In the genomic region with DNA sequence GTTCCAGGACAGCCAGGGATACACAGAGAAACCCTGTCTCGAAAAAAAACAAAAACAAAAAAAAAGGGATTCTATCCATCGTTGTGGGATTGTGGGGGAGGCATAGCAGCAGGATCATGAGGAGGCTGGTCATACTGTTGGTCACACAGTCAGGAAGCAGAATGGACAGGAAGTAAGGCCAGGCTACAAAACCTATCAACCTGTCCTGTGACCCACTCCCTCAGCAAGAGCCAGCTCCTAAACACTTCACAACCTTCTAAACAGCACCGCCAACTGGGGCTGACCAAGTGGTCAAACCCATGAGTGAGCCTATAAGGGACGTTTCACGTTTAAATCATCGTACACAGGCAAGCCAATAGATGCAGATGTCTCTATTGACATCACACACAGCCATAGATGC, we compare ENCODE assay signal across 26 mouse cellular contexts.
"Had no signal": no experiment of that assay in that cellular context is flagged by ENCODE, and none has a peak within 500 bp of the region (broad histone marks: within the 10 kb centered on the region; RNA-seq: fewer than 3 reads in every experiment).

No protein-coding gene starts in this region.

- H3K4me1 ChIP-seq: embryonic facial prominence, embryonic 10.5 days; embryonic facial prominence, embryonic 12.5 days; embryonic facial prominence, embryonic 13.5 days; forebrain, embryonic 10.5 days; forebrain, embryonic 12.5 days; forebrain, embryonic 13.5 days; forebrain, embryonic 15.5 days had no signal

- H3K36me3 ChIP-seq: embryonic facial prominence, embryonic 10.5 days; embryonic facial prominence, embryonic 12.5 days; embryonic facial prominence, embryonic 13.5 days; embryonic facial prominence, embryonic 15.5 days; forebrain, embryonic 10.5 days; forebrain, embryonic 12.5 days; forebrain, embryonic 15.5 days had no signal

- H3K27me3 ChIP-seq: embryonic facial prominence, embryonic 12.5 days; embryonic facial prominence, embryonic 13.5 days; embryonic facial prominence, embryonic 15.5 days; forebrain, embryonic 12.5 days; forebrain, embryonic 13.5 days; forebrain, embryonic 15.5 days had no signal

- H3K4me3 ChIP-seq: embryonic facial prominence, embryonic 10.5 days; embryonic facial prominence, embryonic 12.5 days; embryonic facial prominence, embryonic 13.5 days; embryonic facial prominence, embryonic 15.5 days; erythroblast, embryonic 14.5 days; forebrain, embryonic 10.5 days; forebrain, embryonic 12.5 days; forebrain, embryonic 13.5 days; forebrain, embryonic 15.5 days; gastrocnemius, adult 2 months; heart, adult 2 months had no signal

- H3K9me3 ChIP-seq: embryonic facial prominence, embryonic 10.5 days; embryonic facial prominence, embryonic 12.5 days; embryonic facial prominence, embryonic 13.5 days; embryonic facial prominence, embryonic 15.5 days; forebrain, embryonic 10.5 days; forebrain, embryonic 12.5 days; forebrain, embryonic 13.5 days; forebrain, embryonic 15.5 days had no signal

- H3K27ac ChIP-seq: embryonic facial prominence, embryonic 10.5 days; embryonic facial prominence, embryonic 12.5 days; embryonic facial prominence, embryonic 13.5 days; embryonic facial prominence, embryonic 15.5 days; forebrain, embryonic 10.5 days; forebrain, embryonic 12.5 days; forebrain, embryonic 13.5 days; forebrain, embryonic 15.5 days; gastrocnemius, adult 2 months; heart, adult 2 months had no signal

- DNase-seq: cerebellum, adult 2 months; cerebellum, adult 8-10 months; cerebellum, adult 9-10 months; cerebellum, adult 9-11 months; cerebellum, postnatal 10 days; cerebellum, postnatal 14 days; cerebellum, postnatal 25 days; cerebellum, postnatal 36 days; embryo, embryonic 11 days; forebrain, postnatal 0 days; gastrocnemius, adult 2 months; gastrocnemius, postnatal 10 days; gastrocnemius, postnatal 14 days; gastrocnemius, postnatal 25 days; gastrocnemius, postnatal 36 days; heart, adult 18-20 months; heart, adult 2 months had no signal
